Mouse (Mus musculus) T-cell, adult 2 months (primary cell): ENCODE measurements around the gene Sparcl1.

Source experiments
- DNase-seq: peaks from one replicate; pipeline ENCODE4 v3.0.0; 2022; ENCODE audit warnings: low spot score

Gene Sparcl1

DNA sequence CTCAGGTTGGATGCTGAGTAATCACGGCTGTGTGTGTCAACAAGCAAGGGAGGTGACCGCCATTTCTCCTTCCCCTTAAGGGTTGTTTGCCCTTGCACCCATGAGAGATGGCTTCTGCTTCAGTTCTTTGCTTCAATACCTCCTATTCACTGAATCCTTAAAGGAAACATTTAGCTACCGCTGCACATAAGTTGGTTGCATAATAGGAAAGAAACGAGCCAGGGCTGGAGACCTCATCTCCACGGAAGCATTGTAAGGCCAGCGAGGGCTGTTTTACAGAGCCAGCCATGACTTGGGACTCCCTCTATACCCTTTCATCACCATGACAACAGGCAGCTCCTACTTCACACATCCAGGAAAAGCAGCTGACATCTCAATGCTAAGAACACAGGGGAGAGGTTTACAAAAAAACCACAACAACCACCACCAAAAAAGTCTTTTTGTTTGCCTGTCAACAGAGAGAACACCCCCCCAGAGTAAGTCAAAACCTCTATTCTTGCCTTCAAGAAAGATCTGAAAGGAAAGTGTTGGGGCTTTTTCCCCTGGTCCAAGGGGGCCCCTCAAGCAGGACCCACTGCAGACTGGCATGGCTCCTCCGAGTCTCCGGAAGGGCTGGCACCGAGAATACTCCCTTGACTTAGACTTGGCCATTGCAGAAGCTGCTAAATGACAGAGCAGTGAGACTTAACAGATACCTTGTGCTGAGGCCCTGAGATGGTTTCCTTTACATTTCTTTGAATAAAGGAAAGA lies 3.2 kb downstream of the Sparcl1 start:
- DNase-seq, result no peak

DNA sequence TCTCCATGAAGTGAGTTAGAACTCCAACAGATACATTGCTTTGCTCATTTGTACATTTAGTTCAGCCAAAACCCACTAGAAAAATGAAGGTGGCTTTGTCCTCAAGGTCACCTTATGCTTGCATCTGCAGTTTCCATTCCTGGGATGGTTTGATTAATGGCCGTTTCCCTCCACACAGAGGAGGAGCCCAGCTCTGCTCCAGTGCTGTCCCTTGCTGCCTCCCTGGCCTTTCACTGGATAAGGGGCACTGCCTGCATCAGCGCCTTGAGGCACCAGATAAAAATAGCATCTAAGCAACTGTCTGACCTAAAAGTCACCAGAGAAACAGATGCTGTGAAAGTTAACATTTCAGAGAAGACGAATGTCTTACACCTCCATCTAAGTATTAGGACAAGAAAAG lies 4.0 kb downstream of the Sparcl1 start:
- no peak for DNase-seq

GRCm38 (mm10) chr5:104108879-104109369 lies 4.6 kb downstream of the Sparcl1 start:
- DNase-seq, result no peak

DNA sequence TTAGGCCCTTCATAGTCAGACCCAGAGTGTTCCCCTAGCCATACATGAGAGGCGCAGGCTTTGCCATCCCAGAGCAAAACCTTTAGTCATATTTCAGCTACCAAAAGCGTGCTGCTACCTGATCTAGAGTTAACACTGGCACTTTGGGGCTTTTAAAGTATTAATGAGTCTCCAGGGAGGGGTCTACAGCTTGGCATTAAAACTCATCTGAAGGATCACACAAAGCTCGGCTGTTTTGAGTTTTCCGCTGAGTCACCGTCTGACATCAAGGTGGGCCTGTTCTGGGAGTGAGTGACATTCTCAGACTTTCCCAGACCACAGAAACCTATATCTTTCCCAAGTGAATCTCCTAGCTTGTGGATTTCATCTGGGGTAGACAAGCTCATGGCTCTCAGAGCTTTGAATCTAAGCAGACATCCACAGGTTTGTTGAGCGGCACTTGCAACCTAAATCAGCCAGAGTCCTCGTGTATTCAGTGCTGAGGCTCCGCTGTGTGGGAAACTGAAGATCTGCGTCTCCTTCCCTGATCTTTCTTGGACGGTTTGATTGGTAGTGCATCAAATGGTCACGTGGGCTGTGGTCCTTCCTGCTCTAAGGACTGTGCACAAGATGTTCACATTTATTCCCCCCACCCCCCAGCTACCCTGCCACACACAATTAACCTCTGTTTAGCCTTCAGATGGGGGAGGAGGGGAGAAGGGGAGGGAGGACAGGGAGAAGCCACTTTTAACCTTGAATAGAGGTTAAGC lies 5.2 kb downstream of the Sparcl1 start:
- DNase-seq, result no peak

DNA sequence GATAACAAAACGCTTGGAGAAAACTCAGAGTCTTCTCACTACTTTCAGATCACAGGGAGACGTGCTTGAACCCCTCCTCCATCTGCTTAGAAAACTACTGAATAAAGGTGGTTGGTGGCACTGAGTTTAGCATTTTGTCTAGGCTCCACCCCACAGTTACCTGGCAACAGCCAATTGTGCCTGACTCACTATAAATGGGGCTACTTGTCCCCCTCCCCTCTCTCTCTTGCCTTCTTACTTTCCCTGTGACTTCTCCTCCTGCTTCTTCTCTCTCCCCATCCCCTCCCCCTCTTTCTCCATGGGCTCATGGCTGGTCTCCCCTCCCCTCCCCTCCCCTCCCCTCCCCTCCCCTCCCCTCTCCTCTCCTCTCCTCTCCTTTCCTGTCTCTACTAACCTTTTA lies 9.4 kb downstream of the Sparcl1 start:
- no peak for DNase-seq

DNA sequence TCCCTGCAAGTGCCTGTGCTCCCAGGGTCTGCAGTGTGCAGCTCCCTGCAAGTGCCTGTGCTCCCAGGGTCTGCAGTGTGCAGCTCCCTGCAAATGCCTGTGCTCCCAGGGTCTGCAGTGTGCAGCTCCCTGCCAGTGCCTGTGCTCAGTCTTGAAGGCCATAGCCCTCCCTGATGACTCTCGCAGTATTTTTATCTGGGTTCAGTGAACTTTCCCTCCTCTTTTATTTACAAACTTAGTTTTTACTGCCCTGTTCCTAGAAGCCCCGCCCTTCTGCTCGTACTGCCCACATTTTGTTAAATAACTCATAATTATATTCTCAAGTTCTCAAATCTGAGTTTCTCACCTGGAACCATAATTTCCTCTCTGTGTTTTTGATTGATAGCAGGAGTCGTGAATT lies 10.4 kb downstream of the Sparcl1 start:
- DNase-seq, result no peak

GRCm38 (mm10) chr5:104101678-104102531 lies 11.6 kb downstream of the Sparcl1 start:
- DNase-seq, result no peak

GRCm38 (mm10) chr5:104096078-104096938 lies 17.2 kb downstream of the Sparcl1 start:
- no peak for DNase-seq

GRCm38 (mm10) chr5:104095416-104096077 lies 18.0 kb downstream of the Sparcl1 start:
- no peak for DNase-seq

DNA sequence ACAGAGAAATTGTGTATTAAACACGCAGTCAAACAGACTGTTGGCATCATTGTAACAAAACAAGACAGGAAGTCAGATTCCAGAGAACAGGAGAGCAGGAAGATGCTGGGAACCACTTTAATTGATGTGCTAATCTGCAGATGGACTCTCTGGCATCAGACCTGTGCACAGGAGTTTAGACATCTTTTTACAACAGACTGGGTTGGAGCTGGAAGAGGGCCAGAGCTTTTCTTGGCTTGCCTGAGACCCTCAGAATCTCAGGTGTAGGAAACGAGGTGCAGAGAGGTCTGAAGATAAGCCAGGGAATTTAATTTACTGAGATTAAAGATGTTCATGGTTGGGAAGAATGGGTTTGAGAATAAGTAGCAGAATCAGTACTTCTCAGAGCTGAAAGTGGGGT lies 23.8 kb downstream of the Sparcl1 start:
- DNase-seq, result no peak

DNA sequence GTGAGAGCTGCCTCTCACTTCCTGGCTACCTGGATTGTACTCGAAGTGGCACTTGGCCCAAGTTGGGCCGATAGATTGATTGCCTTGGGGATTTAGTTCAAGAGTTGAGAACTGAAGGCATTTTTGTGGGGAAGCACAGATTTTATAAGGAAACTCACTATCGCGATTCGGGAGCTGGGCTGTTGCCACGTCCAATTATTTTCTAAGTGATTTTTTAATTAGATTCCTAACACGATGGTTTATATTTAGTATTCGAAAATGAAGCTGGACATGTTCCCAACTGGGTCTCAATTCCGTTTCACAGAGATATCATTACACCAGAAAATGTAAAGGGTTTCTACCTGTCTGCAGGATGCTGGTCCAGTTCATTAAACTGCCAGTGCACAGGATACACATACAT lies 28.2 kb downstream of the Sparcl1 start:
- no peak for DNase-seq

GRCm38 (mm10) chr5:104080736-104081135 lies 32.8 kb downstream of the Sparcl1 start:
- DNase-seq, result no peak

DNA sequence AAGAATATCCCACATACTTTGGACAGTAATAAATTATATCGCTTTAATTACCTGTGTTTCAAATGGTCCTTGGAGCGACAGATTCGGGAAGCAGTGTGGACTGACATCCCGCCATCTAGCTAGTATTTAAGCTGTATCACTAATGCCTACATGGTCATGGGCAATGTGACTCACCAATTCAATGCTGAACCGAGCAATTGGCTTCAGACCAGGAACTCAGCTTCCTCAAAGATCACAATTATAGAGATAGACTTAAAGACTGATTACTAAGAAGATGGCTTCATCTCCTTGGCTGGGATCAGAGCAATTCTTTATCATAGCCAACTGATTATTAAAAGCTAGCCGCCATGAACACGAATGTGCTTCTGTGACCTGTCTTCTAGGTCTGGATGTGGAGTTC lies 36.0 kb downstream of the Sparcl1 start, which contains the start of gene Gm17660:
Gene Gm17660 (minus strand): TSS at position 101 of the 400 bp plus-strand sequence.
- DNase-seq, result no peak

- DNase-seq, result no peak
Observed at GRCm38 (mm10) chr5:104076361-104076760, 37.2 kb downstream of the Sparcl1 start.

DNA sequence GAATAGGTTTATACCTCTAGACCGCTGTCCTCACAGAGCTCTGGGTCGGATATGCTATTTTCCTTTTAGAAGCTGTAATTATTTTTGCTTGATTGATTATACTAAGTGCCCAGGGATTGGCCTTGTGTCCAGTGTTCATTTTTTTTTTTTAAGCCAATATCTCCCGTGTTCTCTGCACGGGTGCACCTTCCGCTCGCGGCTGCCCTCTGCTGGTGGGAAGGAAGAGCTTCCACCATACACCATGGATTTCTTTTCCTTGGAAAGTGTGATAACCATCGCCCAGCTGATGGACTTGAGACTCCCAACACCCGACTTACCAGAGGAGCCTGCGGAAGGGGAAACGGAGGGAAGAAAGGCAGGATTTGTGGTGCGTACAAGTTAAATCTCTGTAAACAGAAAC lies 39.1 kb downstream of the Sparcl1 start:
- DNase-seq, result peak; percentile 42

DNA sequence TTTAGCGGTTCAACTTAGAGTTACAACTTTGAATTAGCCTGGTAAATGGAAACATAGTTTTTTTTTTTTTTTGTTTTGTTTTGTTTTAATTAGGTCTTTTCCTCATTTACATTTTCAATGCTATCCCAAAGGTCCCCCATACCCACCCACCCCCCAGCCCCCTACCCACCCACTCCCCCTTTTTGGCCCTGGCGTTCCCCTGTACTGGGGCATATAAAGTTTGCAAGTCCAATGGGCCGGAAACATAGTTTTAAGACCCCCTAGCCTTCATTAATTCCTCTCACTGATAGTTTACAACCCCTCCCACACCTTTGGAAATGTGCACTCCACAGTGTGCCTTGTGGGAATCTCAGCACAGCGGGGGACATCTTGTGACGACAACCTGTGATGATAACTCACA lies 39.9 kb downstream of the Sparcl1 start:
- no peak for DNase-seq

- no peak for DNase-seq
Observed at GRCm38 (mm10) chr5:104072272-104072886, 41.2 kb downstream of the Sparcl1 start.

DNA sequence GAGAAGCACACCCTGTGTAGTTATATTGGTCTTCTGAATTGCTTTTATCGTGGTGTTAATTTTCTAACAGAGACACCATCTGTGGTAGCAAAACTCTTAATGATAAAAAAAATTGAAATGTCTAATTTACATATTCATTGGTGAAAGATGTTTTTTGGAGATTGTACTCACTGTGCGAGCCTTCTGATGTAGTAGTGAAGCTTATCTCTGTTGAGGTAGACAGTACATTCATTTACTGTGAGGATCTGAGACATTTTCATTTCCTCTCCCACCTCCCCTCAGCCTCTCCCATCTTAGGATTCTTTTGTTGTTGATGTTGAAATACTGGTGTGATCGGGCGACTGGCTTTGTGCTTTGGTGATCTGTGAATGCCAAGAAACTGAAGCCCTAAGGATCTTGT lies 42.5 kb downstream of the Sparcl1 start:
- DNase-seq, result no peak

DNA sequence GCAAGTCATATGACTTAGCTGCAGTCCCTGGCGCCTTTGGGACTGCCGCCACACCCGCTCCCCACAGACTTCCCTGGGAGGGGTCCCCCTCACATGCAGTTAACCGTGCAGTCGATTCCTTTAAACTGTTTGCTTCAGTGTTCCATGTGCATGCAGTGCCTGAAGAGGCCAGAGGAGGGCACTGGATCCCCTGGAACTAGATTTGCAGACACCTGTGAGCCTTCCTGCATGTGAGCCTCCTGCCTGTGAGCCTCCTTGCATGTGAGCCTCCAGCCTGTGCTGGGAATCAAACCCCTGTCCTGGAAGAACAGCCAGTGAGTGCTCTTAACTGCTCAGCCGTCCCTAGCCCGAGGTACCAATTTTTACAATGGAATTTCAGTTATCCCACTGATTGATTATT lies 44.8 kb downstream of the Sparcl1 start:
- no peak for DNase-seq

- DNase-seq, result no peak
Observed at GRCm38 (mm10) chr5:104062773-104063551, 50.6 kb downstream of the Sparcl1 start.
